Mouse (Mus musculus): Measurements from ENCODE around the gene Zfp174.
"Not testable (repeated sequence)": the region's sequence is repeated elsewhere in the genome, so short reads cannot be mapped to it uniquely, and the experiment has no call there.

Zfp174 gene

DNA sequence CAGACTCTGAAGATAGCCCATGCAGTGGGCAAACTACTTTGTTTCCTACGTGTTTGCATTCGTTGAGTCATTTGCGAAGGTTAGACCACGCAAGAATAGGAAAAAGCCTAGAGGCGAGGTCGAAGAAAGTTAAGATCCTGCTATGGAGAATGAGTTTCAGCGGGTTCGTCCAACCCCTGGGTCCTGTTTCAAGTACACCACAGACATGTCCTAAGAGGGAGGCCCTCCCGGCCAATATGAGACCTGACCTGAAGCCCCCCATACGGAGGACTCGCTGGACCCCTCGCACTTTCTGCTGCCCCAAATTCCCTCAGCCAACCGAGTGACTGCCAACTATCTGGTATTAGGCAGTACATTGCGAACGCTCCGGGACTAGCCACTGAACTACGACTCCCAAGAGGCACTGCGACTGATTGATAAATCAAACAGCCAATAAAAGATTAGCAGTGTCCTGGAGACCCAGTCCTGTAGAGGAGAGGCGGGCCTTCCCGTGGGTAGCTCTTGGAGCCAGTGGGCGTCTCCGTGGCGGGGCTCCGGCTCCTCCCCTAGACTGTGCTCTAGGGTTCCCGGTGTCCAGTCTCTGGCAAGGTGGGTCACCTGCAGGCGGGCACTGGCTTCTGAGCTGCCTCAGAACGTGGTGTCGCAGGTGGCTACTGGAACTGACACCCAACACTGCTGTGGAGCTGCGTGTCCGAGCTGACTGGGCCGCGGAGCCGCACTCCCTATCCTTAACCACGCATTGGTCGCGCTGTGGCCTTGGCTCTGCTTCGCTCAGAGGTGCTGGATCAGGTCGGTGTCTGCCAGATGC is at the start of gene Zfp174:
Gene Zfp174, plus strand, starts transcription at position 558 of the 808 bp plus-strand sequence.
- CTCF ChIA-PET, result interaction anchor here (0.9 to 1.2 kb wide), 2 partner anchors 8 to 15 kb away, joined by 3 to 7 read pairs; no protein-coding TSS in a partner anchor

DNA sequence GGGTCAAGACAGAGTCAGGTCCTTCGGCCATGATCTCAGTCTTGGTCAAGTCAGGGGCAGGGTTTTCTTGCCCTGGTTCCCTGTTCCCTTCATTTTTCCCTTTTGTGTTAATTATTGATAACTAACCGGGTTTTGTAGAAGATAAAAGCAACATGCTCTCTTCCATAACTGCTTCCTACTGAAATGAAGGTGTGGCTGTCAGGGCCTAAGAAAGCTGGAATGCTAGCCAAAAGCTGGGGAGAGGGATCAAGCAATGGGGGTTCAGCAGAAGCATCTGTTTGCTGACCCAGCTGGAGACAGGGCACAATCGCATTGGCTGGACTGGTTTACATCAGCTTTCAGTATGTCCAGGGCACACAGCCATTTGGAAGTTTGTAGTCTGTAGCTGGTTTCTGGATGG is 38.9 kb upstream of the Zfp174 start:
- CTCF ChIA-PET, result no interaction called here

DNA sequence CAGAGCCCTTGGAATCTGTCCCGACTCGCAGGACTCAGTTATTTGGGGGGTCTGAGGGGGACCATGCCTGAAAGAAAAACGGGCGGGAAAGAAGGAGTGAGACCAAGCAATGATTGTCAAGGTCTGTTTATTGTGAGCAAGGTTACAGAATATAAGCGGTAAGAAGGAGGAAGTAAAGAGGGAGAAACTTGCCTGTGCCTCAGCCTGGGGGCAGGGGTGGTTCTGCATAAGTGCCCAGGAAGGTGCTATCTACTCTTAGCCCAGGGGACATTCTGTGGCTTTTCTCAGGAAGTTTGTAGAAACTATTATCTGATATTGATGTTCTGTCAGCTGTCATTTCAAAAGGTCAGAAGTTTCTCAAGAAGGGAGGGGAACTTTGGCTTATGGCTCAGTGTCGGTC is 32.4 kb upstream of the Zfp174 start:
- CTCF ChIA-PET, result not testable (repeated sequence)

DNA sequence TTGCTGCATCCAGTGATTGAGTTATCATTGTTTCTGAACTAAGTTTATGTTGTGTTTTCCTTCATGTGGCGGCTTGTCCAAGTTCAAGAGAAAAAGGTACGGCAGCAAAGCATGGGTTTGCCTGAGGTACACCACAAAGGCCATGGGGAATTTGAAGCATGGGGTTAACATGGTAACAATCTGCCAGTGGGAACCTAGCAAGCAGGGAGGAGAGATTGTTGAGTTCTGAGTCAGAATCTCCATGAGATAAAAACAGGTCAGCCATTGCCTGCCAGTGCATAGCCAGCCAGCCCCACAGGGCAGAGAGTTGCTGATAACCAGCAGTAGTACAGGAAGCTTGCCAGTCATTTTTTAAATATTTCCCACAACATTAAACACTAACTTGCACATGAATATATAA is 26.9 kb upstream of the Zfp174 start:
- CTCF ChIA-PET, result no interaction called here

DNA sequence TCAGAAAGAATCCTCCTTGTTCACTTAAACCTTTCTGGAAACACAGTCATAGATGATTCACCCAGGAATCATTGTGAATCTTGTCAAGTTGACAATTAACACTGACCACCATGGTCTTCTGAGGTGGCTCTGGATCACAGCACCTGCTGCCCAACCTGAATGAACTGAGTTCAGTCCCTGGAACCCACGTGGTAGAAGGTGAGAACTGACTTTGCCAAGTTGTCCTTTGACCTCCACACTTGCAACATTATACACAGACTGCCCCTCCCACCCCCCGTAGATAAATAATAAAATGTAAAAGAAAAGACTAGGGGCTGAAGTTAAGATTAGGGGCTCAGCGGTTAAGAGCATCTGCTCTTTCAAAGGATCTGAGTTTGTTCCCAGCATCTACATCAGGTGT is 19.0 kb upstream of the Zfp174 start:
- CTCF ChIA-PET, result no interaction called here

DNA sequence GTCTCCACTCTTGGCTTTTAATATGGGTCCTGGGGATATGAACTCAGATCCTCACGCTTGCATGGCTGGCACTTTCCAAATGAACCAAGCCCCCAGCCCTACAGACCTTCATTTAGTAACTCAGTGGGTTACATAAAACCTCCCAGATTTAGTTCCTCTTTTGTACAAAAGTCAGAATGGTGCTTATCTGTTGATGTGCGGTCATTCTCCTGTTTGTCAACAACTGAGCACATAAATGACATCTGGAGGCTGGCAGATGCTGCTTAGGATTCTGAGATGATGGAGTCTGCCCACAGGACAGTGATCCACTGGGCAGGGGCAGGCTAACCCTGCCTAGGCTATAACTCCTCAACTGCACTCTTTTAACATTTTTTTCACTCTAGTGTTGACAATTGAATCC is 17.3 kb upstream of the Zfp174 start:
- CTCF ChIA-PET, result no interaction called here

DNA sequence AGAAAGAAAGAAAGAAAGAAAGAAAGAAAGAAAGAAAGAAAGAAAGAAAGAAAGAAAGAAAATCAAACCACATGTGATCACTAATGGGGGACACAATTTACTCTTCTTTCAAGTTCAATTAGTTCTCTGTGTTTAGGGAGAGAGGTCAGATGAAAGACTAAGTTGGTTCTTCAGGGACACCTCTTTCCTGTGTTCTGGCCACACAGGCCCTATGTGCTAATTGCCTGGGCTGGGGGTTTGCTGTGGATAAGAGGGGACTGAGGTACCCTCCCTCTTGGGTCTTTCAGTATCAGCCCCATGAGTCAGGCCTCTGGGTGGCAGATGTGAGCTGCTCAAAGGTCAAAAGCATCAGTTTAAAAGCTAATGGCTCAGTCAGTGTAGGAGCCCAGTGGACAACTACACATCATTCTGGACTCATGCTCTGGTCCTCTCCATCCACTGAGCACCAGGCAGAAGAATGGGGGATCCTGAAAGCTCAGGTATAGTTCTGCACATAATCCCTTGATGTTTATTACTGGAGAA is 16.4 kb upstream of the Zfp174 start, which contains the start of gene Olfr15:
Gene Olfr15, plus strand, starts transcription at position 291 of the 522 bp plus-strand sequence.
- CTCF ChIA-PET, result no interaction called here

DNA sequence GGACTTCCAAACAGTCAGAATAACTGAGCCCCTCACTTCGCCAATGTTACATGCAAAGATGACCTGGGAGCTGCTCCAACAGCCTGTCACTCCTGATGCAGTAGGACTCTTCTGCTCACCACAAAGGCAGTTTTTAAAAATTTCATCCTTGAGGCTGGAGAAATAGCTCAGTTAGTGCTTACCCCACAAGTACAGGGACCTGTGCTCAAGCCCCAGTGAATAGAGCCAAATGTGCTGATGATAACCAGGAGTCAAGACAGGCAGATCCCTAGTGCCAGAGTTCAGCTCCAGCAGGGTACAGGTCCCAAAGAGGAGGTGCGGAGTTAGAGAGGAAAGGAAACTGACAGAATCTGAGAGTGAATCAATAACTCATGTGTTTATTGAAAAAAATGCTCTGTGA is 11.6 kb upstream of the Zfp174 start:
- CTCF ChIA-PET, result no interaction called here

DNA sequence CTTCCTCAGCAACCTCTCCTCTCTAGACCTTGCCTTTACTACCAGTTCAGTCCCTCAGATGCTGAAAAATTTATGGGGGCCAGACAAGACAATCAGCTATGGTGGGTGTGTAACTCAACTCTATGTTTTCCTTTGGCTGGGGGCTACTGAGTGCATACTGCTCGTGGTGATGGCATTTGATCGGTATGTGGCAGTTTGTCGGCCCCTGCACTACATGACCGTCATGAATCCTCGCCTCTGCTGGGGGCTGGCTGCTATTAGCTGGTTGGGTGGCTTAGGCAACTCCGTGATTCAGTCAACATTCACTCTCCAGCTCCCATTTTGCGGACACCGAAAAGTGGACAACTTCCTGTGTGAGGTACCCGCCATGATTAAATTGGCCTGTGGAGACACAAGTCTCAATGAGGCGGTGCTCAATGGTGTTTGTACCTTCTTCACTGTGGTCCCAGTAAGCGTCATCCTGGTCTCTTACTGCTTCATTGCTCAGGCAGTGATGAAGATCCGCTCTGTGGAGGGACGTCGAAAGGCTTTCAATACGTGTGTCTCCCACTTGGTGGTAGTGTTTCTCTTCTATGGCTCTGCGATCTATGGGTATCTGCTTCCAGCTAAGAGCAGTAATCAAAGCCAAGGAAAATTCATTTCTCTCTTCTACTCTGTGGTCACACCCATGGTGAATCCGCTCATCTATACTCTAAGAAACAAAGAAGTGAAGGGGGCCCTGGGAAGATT is 7.7 kb upstream of the Zfp174 start:
- CTCF ChIA-PET, result interaction anchor here (1.3 kb wide), 1 partner anchor 8 kb away, joined by 7 read pairs; the partner anchor contains the start of gene Zfp174

DNA sequence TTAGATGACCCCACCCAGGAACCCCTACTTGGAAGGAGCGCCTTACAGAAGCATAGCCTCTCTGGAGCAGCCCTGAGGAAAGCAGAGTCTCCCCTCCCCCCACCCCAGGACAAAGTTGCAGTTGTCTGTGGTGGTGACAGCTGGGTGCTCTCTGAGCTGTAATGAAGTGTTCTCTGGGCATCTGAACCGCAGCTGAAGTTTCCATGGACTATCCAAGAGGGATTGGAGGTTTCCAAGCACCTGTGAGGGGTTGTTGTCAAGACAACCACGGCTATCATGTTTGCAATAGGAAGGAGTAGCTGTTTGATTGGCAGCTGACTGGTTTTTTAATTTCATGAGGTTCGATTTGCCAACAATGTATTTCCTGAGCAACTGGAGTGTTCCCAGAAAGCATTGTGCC is 4.1 kb upstream of the Zfp174 start:
- CTCF ChIA-PET, result interaction anchor here (0.9 kb wide), 1 partner anchor 92 kb away, joined by 5 read pairs; no protein-coding TSS in a partner anchor

DNA sequence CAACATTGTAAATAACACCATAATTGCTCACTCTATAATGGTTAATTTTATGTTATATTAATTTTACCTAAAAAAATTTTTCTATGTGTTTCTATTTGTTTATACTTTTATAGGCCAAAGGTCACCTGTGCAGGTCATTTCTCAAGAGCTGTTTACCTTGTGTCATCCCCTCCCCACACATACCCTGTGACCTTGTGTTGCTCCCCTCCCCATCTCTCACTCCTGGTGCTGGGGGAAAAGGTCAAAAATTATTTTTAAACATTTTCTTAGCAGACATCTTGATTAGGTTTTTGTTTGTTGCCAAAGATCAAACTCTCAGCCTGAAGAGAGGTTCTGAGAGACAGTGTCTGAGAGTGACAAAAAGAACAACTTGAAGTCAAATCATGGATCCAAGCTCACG is 3.3 kb upstream of the Zfp174 start:
- CTCF ChIA-PET, result no interaction called here

DNA sequence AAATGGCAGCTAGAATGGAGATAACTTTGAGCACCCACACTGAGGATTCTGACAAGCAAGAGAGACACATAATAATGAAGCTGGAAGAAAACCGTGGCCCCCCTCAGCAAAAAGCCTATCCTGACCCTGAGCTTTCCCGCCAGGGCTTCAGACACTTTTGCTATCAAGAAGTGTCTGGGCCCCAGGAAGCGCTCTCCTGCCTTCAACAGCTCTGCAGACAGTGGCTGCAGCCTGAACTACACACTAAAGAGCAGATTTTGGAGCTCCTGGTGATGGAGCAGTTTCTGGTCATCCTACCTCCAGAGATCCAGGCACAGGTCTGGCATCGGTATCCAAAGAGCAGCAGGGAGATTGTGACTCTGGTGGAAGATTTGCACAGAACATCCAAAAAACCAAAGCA is 803 bp downstream of the Zfp174 start:
- CTCF ChIA-PET, result interaction anchor here (0.9 to 1.2 kb wide), 2 partner anchors 9 to 14 kb away, joined by 3 to 7 read pairs; no protein-coding TSS in a partner anchor

DNA sequence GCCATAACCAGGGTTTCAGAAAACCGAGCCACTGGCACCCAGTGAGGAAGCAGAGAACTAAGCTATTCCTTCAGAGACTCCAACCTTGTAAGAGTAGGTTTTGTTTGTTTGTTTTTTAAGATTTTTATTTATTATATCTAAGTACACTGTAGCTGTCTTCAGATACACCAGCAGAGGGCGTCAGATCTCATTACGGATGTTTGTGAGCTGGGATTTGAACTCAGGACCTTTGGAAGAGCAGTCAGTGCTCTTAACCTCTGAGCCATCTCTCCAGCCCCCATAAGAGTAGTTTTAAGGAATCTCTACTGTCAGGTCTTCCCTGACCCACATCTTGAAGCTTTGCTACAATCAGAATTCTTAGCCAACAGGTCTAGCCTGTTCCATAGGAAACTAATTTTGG is 1.3 kb downstream of the Zfp174 start:
- CTCF ChIA-PET, result no interaction called here

DNA sequence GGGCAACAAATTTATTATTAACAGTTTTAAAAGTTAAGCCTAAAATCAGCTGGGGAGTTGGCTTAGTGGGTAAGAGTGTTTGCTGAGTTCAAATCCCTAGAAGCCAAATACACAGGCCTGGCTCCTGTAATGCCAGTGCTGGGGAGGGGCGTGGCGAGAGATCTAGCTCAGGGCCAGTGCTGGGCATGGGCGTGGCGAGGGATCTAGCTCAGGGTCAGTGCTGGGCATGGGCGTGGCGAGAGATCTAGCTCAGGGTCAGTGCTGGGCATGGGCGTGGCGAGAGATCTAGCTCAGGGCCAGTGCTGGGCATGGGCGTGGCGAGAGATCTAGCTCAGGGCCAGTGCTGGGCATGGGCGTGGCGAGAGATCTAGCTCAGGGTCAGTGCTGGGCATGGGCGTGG is 4.2 kb downstream of the Zfp174 start:
- CTCF ChIA-PET, result not testable (repeated sequence)

DNA sequence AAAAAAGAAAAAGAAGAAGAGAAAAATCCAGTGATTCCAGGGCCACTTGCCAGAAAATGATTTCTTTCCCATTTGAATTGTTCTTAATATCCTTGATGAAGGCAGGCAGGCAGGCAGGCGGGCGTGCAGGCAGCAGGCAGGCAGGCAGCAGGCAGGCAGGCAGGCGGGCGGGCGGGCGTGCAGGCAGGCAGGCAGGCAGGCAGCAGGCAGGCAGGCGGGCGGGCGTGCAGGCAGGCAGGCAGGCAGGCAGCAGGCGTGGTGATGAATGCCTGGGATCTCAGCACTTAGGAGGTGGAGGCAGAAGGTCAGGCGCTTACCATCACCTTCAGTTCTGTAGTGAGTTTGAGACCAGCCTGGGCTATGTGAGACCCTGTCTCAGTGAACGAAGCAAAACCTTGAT is 5.5 kb downstream of the Zfp174 start:
- CTCF ChIA-PET, result no interaction called here

DNA sequence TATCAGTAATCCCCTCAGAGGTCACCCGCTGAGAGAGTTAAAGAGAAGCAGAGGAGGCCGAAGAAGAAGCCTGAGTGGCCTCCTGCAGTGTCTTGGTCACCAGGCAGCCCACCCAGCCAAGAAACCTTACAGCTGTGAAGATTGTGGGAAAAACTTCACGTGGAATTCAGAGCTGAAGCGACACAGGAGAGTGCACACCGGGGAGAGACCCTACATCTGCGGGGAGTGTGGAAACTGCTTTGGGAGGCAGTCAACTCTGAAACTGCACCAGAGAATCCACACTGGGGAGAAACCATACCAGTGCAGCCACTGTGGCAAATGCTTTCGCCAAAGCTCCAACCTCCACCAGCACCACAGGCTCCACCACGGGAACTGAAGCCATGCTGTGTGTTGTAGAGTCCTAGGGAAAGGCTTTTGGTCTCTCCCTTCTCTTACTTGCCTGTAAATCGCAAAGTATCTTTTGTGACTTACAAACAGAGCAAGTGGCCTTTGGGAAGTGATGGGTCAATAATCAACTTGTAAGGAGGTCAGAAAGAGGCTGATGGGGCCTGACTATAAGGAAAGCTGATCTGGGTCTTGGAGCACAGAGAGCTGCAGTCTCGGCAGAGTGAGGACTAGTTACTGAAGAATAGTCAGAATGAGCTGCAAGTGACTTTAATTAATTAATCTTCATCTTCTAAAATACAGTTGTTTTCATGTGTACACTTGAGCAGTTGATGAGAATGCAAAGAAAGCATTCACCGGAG is 7.5 kb downstream of the Zfp174 start:
- CTCF ChIA-PET, result no interaction called here

DNA sequence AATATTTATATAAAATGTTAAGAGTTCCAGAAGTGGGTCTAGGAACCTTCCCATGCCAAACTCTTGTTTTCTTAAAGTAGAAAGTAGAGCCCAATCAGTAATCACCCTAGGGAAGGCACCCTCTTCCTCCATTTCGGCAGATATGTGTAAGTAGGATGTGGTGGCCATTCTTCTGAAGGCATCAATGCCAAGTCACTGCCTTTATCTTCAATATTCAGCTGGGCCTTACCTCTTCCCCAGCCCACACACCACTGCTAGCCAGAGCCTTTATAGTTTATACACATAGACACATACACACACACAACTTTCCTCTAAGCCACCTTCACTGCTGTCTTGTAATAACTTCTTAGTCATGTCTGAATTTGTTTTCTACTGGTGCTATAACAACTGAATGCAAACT is 8.7 kb downstream of the Zfp174 start:
- CTCF ChIA-PET, result no interaction called here

DNA sequence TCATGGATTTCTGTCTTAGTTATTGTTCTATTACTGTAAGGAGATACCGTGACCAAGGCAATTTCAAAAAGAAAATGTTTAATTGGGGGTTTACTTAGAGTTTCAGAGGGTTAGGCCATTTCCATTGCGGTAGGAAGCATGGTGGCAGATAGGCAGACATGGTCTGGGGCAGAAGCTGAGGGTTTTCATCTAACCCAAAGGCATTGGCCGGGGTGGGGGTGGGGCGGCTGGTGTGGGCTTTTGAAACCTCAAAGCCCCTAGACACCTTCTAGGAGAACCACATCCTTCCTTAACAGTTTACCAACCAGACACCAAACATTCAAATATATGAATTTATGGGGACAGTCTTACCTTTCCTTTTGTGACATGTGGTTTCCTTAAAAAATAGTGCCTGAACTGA is 12.2 kb downstream of the Zfp174 start:
- CTCF ChIA-PET, result interaction anchor here (0.7 kb wide), 1 partner anchor 53 kb away, joined by 3 read pairs; no protein-coding TSS in a partner anchor

DNA sequence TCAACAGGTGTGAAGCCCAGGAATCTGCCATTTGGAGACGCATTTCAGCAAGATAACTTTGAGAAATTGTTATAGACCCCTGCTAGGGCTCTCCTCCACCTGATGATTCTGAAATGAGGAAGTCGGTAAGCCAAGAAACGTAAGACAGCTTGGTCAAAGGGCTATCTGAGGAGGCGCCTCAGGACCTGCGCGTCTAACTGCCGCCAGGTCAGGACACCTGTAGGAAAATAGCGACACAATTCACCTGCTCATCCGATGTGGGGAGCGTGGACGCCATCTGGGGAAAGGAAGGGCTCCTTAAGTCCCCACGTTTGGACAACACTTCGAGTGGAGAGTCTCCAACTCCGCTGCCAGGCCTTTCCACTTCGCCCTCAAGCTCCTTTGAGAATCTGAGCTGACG is 24.7 kb downstream of the Zfp174 start:
- CTCF ChIA-PET, result no interaction called here

DNA sequence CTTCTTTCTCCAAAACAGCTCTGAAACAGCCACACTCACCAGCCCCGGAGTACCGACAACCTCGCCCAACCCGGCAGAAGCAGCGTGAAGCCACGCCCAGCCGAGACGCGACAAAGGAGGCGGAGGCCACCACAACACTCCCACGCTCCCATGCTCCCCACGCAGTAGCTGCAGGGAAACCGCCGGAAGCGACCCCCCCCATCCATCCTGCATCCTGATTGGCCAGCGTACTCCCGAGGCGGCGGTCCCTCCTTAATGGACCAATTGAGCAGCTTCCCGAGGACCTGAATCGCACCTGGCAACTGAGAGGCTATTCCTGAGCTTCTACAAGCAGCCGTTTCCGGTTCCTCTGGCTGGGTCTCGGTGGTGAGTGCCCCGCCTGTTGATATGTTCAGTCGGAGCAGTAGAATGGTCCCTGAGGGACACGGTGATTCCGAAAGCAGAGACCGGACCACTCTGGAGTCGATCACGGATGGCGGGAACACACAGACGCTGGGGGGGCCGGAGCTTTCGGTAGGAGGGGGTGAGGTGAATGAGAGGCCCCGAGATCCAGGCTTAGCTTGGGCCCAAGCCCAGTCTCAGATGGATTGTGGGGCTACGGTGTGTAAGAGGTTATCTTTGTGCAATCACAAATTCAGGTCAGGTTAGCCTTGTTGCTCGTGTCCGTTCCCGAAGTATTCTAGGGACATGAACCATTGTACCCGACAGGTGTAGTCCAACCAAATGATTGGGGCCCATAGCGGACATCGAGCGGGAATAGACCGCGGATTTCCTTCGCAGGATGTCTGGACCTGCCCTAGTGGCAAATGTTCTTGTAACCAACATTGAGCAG is 25.4 kb downstream of the Zfp174 start, which contains the start of gene Naa60:
Gene Naa60, plus strand, starts transcription at position 160 of the 832 bp plus-strand sequence.
- CTCF ChIA-PET, result interaction anchor here (0.5 kb wide), 1 partner anchor 12 kb away, joined by 4 read pairs; the partner anchor contains the start of genes Gm20695 and Zfp597

DNA sequence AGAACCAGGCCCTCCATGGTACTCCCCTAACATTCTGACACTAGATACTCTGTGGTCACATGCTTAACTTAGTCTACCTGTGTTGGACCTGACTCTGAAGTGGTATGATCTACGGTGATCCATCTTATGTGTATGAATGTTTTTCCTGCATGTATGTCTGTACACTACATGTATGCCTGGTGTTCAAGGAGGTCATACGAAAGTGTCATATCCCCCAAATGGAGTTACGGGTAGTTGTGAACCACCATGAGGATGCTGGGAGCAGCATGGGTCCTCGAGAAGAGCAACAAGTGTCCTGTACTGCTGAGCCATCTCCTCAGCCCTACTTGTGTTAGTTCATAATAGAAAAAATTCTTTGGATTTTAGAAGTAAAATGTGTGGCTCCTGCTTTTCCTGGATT is 29.3 kb downstream of the Zfp174 start:
- CTCF ChIA-PET, result no interaction called here

Measured in spleen, embryonic (tissue).